Mouse (Mus musculus): Measurements from ENCODE around the gene Plpp2.

The Plpp2 gene

DNA sequence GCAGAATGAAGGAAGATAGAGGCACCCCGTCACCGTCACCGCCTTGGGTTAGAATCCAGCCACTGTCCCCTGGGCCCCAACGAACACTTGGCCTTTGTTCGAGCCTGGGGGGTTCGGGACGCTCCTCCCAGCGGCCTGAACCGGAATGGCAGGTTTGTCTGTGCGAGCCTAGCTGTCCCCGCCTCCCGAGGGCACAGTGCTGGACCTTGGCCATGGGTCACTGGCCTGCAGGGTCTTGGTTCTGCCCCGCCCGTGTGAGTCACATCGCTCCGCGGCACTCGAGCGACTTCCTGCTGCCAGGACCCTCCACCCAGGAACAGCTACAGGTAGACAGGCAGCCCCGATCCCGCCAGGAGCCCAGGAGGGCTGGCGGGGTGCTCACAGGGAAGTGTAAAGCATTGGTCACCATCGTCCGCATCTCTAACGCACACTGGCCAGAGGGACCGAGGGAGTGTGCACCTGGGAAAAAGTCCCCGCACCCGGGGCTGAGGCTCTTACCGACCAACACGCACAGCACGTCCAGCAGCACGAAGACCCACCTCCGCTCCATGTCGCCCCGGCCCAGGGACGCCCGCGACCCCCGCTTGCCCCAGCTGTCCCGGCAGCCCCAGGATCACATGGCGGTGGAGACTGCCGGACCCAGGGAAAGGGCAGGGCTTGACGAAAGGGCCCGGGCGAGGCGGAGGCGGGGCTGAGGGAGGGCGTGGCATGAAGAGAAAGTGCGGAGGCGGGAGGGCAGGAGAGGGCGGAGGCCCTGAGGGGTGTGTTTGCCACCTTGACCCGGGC, at the start of gene Plpp2:
Gene Plpp2, minus strand, starts transcription at position 671 of the 786 bp plus-strand sequence.
- peak; percentile 70 to 79 for DNase-seq

DNA sequence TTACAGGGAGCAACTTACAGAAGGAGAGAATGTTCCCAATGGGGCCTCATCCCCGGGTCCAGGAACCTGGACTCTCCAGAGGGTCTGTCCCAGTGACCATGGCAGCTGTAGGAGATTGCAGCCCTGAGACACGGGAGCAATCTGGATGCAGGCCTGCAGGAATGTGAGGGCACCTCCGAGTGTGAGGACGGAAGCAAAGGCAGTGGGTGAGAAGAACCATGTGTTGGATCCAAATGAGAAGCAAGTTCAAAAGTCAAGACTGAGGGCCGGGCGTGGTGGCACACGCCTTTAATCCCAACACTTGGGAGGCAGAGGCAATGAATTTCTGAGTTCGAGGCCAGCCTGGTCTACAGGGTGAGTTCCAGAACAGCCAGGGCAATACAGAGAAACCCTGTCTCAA, 47.9 kb upstream of the Plpp2 start:
- no peak for DNase-seq

DNA sequence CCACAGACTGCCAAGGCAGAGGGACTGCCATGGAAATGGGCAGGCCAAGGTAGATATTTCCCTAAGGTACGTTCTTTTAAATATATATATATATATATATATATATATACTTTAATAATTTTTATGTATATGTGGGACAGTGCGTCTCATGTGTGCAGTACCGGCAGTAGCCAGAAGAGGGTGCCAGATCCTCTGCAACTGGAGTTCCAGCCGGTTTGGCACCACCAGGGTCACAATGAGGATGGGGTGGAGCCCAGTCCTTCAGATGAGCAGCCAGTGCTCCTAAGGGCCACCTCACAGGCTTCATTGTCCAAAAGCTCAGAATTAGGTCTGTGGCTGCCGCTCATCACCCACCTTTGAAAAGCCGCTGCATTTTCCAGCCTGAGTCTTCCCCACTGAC, 47.2 kb upstream of the Plpp2 start:
- peak in 1 of 2 experiments; percentile 18 for DNase-seq

DNA sequence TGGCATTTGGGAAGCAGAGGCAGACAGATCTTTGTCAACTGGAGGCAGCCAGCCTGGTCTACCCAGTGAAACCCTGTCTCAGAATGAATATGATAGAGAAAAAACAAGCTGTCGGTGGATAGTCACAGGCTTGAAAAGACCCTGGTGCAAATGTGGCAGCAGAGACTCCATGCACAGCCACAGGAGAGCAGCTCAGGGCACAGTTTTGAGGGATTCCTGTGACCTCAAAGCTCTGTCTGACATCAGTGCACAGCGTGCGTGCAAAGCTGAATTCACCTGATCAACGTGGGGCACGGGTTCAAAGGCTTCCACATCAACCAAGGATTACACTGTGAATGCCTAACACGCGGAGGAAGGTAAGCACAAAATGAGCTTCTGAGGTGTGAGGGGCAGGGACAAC, 46.8 kb upstream of the Plpp2 start:
- DNase-seq: no peak

DNA sequence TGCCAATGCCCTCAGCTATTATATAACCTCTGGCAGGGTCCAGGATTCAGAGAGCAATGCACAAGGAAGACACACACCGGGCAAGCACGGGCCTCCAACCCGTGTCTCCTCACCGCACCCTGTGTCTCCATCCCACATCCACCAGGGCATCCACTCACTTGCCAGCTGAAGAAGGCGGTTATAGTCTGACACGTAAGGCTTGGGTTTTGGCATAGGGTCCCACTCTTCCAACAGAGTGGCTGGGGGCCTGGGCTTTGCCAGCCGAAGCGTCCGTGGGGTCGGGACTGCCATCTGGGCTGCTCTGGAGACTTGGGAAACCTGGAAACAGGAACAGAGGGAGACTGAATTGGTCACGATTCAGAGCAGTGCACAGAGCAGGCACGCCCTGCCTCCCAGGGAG, 46.2 kb upstream of the Plpp2 start:
- DNase-seq: no peak

DNA sequence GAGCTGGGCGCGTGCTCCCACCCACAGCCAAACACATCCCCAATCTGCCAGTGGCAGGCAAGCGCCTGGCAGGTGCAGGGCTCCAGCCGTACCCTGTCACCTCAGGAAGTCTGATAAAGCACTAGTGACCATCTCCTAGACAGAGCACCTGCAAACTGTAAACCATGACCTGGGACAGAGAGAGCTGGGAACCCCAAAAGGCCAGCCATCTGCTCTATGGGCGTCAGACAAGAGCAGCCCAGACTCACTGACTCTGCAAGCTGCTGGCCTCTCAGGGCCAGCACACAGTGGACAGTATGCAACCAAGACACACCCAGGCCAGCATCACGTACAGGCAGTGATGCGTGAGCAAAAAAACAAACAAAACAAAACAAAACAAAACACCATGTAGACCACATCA, 45.3 kb upstream of the Plpp2 start:
- no peak for DNase-seq

DNA sequence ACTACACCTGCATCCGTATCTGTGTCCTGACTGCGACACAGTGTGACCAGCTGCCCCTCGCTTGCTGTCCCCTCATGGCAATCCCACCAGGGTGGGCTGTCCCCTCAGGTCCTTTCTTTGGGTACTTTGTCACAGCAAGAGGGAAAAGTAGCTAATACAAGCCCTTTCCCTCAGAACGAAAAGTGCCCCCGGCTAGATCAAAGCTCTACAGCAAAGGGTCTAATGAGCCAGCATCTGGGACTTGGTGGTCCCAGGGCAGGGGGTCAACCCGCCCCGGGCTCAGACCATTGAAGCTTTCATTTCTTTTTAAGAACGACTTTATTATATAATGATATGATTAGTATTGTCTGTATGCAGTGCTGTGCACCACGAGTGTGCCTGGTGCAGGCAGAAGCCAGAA, 44.7 kb upstream of the Plpp2 start:
- DNase-seq: no peak

DNA sequence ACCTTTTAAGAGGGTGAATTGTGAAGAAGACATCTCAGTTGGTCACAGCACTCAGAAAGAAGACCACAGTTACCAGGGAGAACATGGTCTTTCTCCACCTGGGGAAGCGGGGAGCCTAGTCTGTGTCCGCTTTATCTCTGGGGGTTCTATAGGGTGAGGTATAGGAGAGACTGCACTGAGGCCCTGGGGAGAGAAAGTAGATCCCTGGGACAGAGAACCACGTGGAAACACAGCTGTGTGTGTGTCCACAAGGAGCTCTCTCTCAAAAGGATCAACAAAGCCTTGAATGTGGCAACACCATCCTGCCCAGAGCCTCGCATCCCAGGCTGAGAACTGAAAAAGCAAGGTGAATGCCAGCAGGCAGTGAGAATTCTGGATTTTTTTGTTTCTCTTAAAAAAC, 43.8 kb upstream of the Plpp2 start:
- no peak for DNase-seq

DNA sequence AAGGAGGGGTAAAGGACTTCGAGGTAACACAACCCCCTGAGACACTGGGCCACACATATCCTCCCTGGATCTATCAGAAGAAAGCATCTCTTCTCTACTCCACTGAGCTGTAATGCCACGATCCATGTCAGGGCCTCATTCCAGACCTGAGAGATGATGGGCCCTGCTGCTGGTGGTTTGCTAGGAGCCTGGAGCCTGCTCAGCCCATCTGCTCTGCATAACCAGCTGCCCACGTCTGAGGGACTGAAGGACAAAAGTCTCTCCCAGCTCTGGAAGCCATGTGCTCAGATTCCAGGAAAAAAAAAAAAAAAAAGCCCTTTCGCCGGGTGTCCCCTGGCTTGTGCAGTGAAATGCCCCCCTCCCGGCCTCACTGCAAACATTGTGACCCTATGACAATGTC, 42.2 kb upstream of the Plpp2 start:
- no peak for DNase-seq

DNA sequence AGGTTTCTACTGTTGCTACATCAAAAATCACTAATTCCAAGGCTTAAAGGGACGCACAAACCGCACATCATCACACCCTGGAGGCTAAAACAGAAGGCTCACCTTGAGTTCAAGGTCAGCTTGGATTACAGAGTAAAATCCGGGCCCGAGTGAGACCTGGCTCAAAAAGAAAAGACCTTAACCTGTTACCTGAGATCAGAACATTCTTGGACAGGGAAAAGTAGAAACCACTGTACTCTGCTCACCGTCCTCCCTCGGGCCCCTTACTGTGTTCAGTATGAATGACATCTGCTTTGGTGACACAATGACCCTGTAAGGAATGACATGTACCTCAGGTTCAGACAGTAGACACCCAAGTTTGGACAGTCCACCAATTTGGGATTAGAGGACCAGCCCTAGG, 41.2 kb upstream of the Plpp2 start:
- DNase-seq: no peak

DNA sequence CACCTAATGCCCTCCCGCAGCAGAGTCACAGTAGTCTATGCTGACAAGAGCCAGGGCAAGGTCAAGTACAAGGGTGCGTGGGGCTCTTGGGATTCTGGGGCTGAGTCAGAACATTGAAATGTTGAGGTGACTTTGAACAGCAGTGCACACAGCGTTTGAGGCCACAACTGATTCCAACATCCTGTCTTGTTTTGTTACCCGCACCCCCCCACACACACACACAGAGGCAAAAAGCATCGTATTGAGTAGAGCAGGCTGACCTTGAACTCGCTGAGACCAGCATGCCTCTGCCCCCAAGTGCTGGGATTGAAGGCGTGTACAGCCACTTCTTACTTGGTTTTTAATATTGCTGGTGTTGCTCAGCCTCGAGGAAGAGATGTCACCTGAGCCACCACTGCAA, 40.8 kb upstream of the Plpp2 start:
- DNase-seq: no peak

DNA sequence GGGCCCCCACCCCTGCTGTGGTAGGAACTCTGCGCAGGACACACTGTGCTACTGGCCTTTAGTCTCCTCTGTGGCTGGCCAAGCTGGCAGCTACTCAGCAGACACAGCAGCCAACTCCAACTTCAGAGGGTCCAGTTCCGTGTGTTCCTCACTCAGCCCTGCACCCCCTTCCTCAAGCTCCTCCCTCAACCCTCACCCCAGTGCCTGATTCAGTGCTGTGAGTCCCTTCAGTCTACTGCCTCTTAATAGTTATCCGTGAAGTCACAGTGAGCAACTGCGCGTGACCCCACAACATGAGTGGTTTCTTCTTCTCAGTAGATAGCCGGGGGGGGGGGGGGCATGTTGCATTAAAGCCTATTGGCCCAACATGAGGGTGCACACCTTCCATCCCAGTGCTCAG, 40.0 kb upstream of the Plpp2 start:
- no peak for DNase-seq

DNA sequence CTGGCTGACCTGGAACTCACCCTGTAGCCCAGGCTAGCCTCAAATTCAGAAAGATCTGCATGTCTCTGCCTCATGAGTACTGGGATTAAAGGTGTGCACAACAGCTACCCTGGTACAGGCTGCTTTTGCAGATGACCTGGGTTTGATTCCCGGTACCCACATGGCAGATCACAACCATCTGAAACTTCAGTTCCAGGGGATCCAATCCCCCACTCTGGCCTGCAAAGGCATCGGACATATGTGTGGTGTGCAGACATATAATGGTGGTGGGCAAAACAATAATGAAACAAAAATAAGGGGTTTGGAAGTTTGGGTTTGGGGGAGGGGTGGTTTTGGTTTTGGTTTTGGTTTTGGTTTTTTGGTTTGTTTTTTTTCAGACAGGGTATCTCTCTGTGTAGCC, 37.7 kb upstream of the Plpp2 start:
- no peak for DNase-seq

DNA sequence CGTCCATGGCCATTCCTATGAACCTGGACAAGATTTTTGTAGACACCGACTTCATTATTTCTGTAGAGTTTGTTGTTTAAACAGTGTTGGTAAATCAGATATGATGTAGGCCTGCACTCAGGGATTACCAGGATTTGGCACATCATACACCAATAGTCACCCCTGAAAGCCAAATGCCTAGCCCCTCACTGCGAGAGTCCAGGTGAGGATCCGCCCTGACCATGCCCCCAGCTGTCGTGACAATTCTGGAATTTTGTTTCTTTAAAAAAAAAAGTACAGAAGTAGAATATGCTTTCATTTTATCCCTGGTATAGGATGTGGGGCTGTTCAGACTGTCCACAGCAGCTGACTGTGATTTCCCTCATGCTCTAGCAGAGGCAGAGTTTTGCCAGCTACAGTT, 36.3 kb upstream of the Plpp2 start:
- DNase-seq: no peak

DNA sequence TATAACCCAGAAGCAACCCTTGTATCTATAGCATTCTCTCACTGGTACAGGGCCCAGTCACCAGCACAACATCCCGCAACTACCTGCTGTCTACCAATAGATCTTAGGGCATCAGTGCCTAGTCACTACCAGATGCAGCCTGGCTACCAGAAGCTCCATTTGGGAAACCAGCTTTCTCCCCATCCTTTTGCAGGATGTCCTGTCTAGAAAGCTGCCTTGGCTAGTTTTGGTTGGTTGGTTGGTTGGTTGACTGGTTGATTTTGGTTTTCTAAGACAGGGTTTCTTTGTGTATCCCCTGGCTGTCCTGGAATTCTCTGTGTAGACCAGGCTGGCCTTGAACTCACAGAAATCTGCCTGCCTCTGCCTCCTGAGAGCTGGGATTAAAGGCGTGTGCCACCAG, 26.1 kb upstream of the Plpp2 start:
- no peak for DNase-seq

DNA sequence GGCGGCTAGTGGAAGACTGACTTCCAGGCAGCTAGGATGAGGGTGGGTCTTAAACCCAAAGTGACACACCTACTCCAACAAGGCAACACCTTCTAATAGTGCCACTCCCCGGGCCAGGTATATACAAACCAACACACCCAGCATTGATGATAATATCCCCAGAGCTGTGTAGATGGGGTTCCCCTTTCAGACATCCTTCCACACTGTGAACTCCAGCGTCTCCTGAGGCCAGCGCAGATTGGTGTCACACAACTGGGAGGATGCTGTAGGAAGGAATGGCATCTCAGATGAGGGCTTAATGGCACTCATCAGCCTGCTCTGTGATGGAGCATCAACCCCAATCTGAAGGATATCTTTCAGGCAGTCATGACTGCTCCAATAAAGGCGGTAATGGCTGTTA, 23.9 kb upstream of the Plpp2 start:
- no peak for DNase-seq

DNA sequence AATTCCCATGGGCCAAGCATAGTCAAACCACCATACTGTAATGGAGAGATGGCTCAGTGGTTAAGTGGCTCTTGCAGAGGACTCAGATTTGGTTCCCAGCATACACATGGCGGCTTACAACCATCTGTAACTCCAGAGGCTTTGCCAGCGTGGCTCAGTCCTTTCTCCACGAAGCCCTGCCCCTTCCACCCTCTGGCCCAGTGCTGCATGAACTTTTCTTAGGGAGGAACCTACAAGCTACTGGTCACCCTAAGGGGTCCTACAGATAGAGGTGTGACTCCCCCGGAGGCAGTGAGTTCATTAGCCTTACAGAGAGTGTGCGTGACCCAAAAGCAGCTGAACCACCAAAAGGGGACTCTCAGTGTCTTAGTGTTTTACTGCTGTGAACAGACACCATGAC, 23.4 kb upstream of the Plpp2 start:
- DNase-seq: no peak

DNA sequence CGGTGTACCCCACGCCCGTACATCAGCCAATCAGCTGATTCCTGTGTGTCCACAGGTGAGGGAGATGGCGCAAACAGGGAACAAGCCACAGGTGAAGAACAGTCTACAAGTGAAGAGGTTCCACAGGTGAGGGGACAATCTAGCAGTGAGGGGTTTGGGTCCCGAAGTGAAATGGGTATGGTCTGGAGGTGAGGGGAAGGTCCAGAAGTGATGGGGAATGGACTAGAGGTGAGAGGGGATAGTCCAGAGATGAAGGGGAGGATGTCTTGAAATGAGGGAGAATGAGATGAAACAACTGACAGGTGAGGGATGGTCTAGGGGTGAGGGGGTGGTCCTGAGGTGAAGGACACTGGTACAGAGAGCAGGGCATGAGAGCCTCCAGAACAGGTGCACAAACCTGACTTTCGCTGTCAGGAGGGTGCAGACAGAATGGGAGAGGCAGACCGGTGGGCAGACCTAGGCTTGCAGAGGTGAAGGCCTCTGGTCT, 21.7 kb upstream of the Plpp2 start:
- no peak for DNase-seq

DNA sequence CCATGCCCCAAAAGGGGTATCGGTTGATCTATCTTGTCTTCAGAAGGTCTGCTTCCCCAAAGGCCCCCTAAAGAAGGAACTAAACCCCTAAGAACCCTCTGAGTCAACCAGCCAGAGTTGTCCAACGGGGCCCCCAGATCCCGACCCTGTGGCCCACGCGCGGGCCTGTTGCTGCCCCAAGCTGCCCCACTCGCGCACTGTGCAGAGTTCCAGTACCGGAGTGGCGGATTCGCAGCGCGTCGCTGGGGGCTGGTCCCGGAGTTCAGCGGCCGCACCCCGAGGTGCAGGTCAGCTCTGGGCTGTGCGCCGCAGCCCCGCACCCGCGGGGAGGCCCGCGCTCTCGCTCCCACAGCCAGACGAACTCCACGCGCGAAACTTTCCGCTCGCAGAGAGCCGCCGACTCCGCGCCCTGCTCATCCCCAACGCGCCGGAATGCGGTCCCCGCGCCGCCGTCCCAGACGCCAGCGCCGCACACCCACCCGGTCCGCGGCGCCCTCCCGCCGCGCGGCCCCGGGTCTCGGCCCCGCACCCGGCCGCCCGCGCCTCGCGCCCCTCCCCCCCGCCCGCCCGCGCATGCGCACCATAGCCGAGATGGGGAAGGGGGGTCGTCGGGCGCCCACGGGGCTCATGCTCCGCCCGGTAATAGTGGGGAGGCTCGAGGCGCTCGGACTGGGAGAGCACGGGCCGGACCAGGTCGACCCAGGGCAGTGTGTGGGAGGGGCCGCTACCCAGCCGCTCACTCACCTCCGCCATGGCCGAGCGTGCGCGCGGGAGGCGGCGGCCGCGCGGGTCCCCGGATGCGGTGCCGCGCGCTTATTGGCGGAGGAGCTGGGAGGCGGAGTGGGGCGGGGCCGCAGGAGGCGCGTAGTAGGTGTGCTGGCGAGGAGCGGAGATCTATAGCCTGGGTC, 21.0 kb upstream of the Plpp2 start, which contains the start of gene Mier2:
Gene Mier2, minus strand, starts transcription at position 870 of the 908 bp plus-strand sequence.
- DNase-seq: peak; percentile 85 to 92

DNA sequence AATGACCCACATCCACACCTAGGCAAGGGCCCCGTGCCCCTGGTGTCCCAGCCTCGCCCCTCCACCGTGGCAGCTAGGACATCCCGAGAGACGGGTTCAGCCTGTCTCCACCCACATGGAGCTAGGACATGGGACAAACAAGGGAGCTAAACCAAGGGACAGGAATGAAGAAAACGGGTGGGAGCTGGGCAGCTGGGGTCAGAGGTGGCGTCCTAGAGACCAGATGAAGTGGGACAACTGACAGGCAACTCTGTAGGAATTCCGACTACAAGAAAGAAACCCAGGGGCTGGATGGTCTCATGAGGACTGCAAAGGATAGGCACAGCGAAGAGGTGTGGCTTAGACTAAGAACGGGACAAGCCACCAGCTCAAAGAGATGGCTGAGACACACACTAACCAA, 20.1 kb upstream of the Plpp2 start:
- DNase-seq: no peak

DNA sequence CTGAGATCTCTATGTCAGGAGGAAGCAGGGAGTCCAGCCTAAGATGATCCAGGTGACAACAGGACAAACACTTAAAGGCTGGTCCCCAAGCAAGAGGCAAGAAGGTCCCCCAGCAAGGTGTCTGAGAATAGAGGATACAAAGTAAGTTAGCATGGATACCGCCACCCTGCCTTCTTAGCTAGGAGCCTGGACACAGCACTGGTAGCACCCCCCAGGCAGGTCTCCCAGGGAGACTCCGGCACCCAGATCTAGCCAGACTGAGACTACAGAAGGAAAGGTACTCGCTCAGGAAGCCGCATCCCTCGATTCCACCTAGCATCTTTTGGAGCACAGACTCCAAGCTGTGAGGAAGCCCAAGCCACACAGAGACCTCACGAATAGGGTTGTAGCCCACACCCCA, 19.6 kb upstream of the Plpp2 start:
- DNase-seq: no peak

DNA sequence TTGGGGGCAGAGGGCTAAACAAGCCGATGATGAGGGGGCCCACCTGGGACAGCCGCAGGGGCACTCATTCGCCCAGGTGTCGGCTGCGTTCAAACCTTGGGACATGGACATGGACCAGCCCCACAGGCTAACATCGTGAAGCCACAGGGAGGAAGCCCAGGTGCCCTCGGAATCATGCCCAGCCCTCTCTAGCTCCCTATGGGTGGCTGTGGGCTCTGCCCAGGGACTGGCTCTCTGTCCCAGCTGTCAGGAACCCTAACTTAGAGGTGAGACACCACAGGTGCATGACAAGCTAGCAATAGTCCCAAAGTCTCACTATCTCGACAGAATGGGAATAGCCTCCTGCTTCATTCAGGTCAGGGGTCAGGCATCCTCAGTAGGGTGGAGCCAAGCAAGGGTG, 18.9 kb upstream of the Plpp2 start:
- no peak for DNase-seq

DNA sequence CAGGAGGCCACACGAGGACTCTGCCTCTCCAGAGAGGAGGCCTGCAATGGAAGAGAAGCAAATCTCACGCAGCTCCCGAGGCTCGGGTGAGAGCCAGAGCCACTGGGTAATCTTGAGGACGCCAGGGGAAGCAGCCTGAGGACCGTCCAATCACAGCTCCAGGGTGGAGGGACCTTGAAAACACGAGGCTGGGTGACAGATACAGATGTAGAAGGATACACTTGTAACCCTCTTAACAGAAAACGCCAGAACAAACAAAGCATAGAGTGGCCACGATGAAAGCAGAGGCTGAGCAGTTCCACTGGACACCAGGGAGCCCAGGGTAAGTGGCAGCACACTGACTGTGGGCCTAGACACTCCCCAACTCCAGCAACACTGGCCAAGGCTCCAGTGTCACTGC, 16.8 kb upstream of the Plpp2 start:
- no peak for DNase-seq

All from cerebellum, adult 18-20 months (tissue).